Mouse (Mus musculus) G1E (cell line): ENCODE measurements around the gene Xlr5a. TPM values are rescaled to one million over a fixed set of nuclear protein-coding genes. Genes with fewer than 3 reads are reported as not detected.

Experiments
- ATAC-seq: 2 replicates; pipeline ENCODE4 v1.8.0; 2016; ENCODE audit warnings: mild to moderate bottlenecking; ENCODE audit not compliant: insufficient number of reproducible peaks, poor library complexity, low FRiP score, severe bottlenecking; ENCODE audit errors: extremely low read depth
- DNase-seq: peaks from one replicate; pipeline ENCODE4 v3.0.0; 2012; ENCODE audit warnings: low spot score
- H3K27me3 ChIP-seq: 2 replicates; pipeline ENCODE4 v1.6.1; 2012; ENCODE audit warnings: mild to moderate bottlenecking, low read length, inconsistent platforms; ENCODE audit not compliant: insufficient read depth
- H3K36me3 ChIP-seq: replicated peaks from 2 replicates; pipeline ENCODE3; 2012; ENCODE audit warnings: mild to moderate bottlenecking, inconsistent platforms
- H3K4me1 ChIP-seq: 2 replicates; pipeline ENCODE4 v1.6.1; 2012; ENCODE audit warnings: low read depth, low read length, inconsistent platforms, mixed read lengths; ENCODE audit not compliant: insufficient read depth
- H3K4me3 ChIP-seq: 2 replicates; pipeline ENCODE4 v1.5.1; 2012; ENCODE audit warnings: low read depth, mild to moderate bottlenecking, inconsistent platforms, low read length, moderate library complexity, mixed read lengths
- H3K9me3 ChIP-seq: replicated peaks from 2 replicates; pipeline ENCODE4 v1.6.1; 2012; ENCODE audit warnings: inconsistent platforms
- CTCF ChIP-seq: IDR thresholded peaks from 2 replicates; pipeline ENCODE4 v1.5.1; 2012; ENCODE audit warnings: low read depth, low read length, inconsistent platforms, mixed read lengths
- GATA1 ChIP-seq: IDR thresholded peaks from 2 replicates; pipeline ENCODE4 v1.6.1; 2012; ENCODE audit warnings: borderline replicate concordance, low read length, inconsistent platforms, mixed read lengths
- GATA2 ChIP-seq: IDR thresholded peaks from 2 replicates; pipeline ENCODE4 v1.6.1; 2012; ENCODE audit warnings: low read depth, low read length, inconsistent platforms, borderline replicate concordance
- POLR2AphosphoS5 ChIP-seq: IDR thresholded peaks from 2 replicates; pipeline ENCODE4 v1.6.1; 2012; ENCODE audit warnings: low read depth, low read length, inconsistent platforms; ENCODE audit not compliant: insufficient replicate concordance
- TAL1 ChIP-seq: conservative IDR thresholded peaks from 2 replicates; pipeline ENCODE4 v1.6.1; 2012; ENCODE audit warnings: low read depth, low read length, inconsistent platforms, mixed read lengths
- polyA plus RNA-seq: library from polyadenylated mRNA; stranded (reverse); fragments of >175 nt; gene quantifications from 2 replicates; pipeline ENCODE4 v1.2.3, GENCODE M21; 2012
- total RNA-seq, 2 experiments: library from RNA; stranded (forward) in 1 of 2; stranded (reverse) in 1 of 2; fragments of 200-1000 nt in 1 of 2; fragments of >200 nt in 1 of 2; fragmentation: Nextera tagmentation in 1 of 2; gene quantifications; 2 replicates each; pipeline ENCODE4 v1.2.3; 2014 to 2017

The Xlr5a gene
- total and polyA plus RNA-seq, 3 experiments: not detected

GRCm38 (mm10) chrX:73063512-73064414, 229.0 kb downstream of the Xlr5a start:
- Histone ChIP-seq H3K36me3 (no peaks in the 10 kb centered on the region), H3K27me3 (no peaks in the 10 kb centered on the region), H3K4me3 (no peak overlapping the region), H3K4me1 (no peaks in the 10 kb centered on the region), H3K9me3 (no peaks in the 10 kb centered on the region)
- TF ChIP-seq CTCF (no peak), GATA2 (no peak), TAL1 (no peak), POLR2AphosphoS5 (no peak), GATA1 (no peak)
- ATAC-seq: no peak
- no peak for DNase-seq

- Histone ChIP-seq H3K9me3 (no peaks in the 10 kb centered on the region), H3K27me3 (no peaks in the 10 kb centered on the region), H3K36me3 (no peaks in the 10 kb centered on the region), H3K4me3 (no peak overlapping the region), H3K4me1 (no peaks in the 10 kb centered on the region)
- DNase-seq (no peak), ATAC-seq (no peak)
- TF ChIP-seq GATA2 (no peak), GATA1 (no peak), TAL1 (no peak), CTCF (no peak), POLR2AphosphoS5 (no peak)
These were observed 230.5 kb downstream of the Xlr5a start for GRCm38 (mm10) chrX:73062323-73062722.

- Histone ChIP-seq H3K27me3 (no peaks in the 10 kb centered on the region), H3K4me1 (no peaks in the 10 kb centered on the region), H3K4me3 (no peak overlapping the region), H3K9me3 (no peaks in the 10 kb centered on the region), H3K36me3 (no peaks in the 10 kb centered on the region)
- DNase-seq (no peak), ATAC-seq (no peak)
- no peak for TF ChIP-seq CTCF
- no peak for TF ChIP-seq POLR2AphosphoS5
- no peak for TF ChIP-seq GATA2
- no peak for TF ChIP-seq GATA1
- no peak for TF ChIP-seq TAL1
These were observed 231.2 kb downstream of the Xlr5a start for GRCm38 (mm10) chrX:73061528-73061927.

Other genes with a start within 250 kb of the Xlr5a start
Only the 20 nearest of the 21 such genes appear.
- gene Xlr4a, start 210.5 kb downstream of the Xlr5a start, total RNA-seq (2014; fragmentation: Nextera tagmentation): not detected in 2 replicates
- not detected in 2 replicates for gene Xlr4a, start 210.5 kb downstream of the Xlr5a start, total RNA-seq (2017)
- not detected in 2 replicates for gene Xlr4a, start 210.5 kb downstream of the Xlr5a start, polyA plus RNA-seq
- not detected in 2 replicates for gene Xlr3a, start 195.9 kb downstream of the Xlr5a start, total RNA-seq (2014; fragmentation: Nextera tagmentation)
- 0.16 and 0.29 TPM in 2 replicates for gene Xlr3a, start 195.9 kb downstream of the Xlr5a start, total RNA-seq (2017)
- gene Xlr3a, start 195.9 kb downstream of the Xlr5a start, polyA plus RNA-seq: not detected in 2 replicates
- gene Gm14685, start 175.9 kb downstream of the Xlr5a start, total RNA-seq (2014; fragmentation: Nextera tagmentation): not detected in 2 replicates
- gene Gm14685, start 175.9 kb downstream of the Xlr5a start, total RNA-seq (2017): 0.16 TPM in 1 of 2 replicates, not detected in the other
- gene Gm14685, start 175.9 kb downstream of the Xlr5a start, polyA plus RNA-seq: not detected in 2 replicates
- not detected in 2 replicates for gene Xlr5b, start 144.2 kb downstream of the Xlr5a start, total RNA-seq (2014; fragmentation: Nextera tagmentation)
- gene Xlr5b, start 144.2 kb downstream of the Xlr5a start, total RNA-seq (2017): not detected in 2 replicates
- gene Xlr5b, start 144.2 kb downstream of the Xlr5a start, polyA plus RNA-seq: not detected in 2 replicates
- not detected in 2 replicates for gene DXBay18, start 143.5 kb downstream of the Xlr5a start, total RNA-seq (2014; fragmentation: Nextera tagmentation)
- gene DXBay18, start 143.5 kb downstream of the Xlr5a start, total RNA-seq (2017): not detected in 2 replicates
- gene DXBay18, start 143.5 kb downstream of the Xlr5a start, polyA plus RNA-seq: not detected in 2 replicates
- gene Spin2d, start 116.0 kb downstream of the Xlr5a start, total RNA-seq (2014; fragmentation: Nextera tagmentation): not detected in 2 replicates
- gene Spin2d, start 116.0 kb downstream of the Xlr5a start, total RNA-seq (2017): 0.11 TPM in 1 of 2 replicates, not detected in the other
- not detected in 2 replicates for gene Spin2d, start 116.0 kb downstream of the Xlr5a start, polyA plus RNA-seq
- not detected in 2 replicates for gene Xlr3b, start 100.8 kb downstream of the Xlr5a start, total RNA-seq (2014; fragmentation: Nextera tagmentation)
- gene Xlr3b, start 100.8 kb downstream of the Xlr5a start, total RNA-seq (2017): 0.11 TPM in 1 of 2 replicates, not detected in the other
- not detected in 2 replicates for gene Xlr3b, start 100.8 kb downstream of the Xlr5a start, polyA plus RNA-seq
- not detected in 2 replicates for gene Xlr4b, start 78.6 kb downstream of the Xlr5a start, total RNA-seq (2014; fragmentation: Nextera tagmentation)
- 0.11 TPM in 1 of 2 replicates, not detected in the other for gene Xlr4b, start 78.6 kb downstream of the Xlr5a start, total RNA-seq (2017)
- gene Xlr4b, start 78.6 kb downstream of the Xlr5a start, polyA plus RNA-seq: not detected in 2 replicates
- 2.0 and 2.3 TPM in 2 replicates for gene F8a, start 64.7 kb downstream of the Xlr5a start, total RNA-seq (2014; fragmentation: Nextera tagmentation)
- gene F8a, start 64.7 kb downstream of the Xlr5a start, total RNA-seq (2017): 5.9 and 6.1 TPM in 2 replicates
- gene F8a, start 64.7 kb downstream of the Xlr5a start, polyA plus RNA-seq: 14.7 and 18.2 TPM in 2 replicates
- not detected in 2 replicates for gene Xlr4c, start 49.8 kb downstream of the Xlr5a start, total RNA-seq (2014; fragmentation: Nextera tagmentation)
- gene Xlr4c, start 49.8 kb downstream of the Xlr5a start, total RNA-seq (2017): 0.33 TPM in 1 of 2 replicates, not detected in the other
- not detected in 2 replicates for gene Xlr4c, start 49.8 kb downstream of the Xlr5a start, polyA plus RNA-seq
- gene Xlr3c, start 27.6 kb downstream of the Xlr5a start, total RNA-seq (2014; fragmentation: Nextera tagmentation): not detected in 2 replicates
- gene Xlr3c, start 27.6 kb downstream of the Xlr5a start, total RNA-seq (2017): 0.16 TPM in 1 of 2 replicates, not detected in the other
- gene Xlr3c, start 27.6 kb downstream of the Xlr5a start, polyA plus RNA-seq: not detected in 2 replicates
- not detected in 2 replicates for gene Xlr5c, start within 50 bp of the Xlr5a start, total RNA-seq (2014; fragmentation: Nextera tagmentation)
- 0.27 TPM in 1 of 2 replicates, not detected in the other for gene Xlr5c, start within 50 bp of the Xlr5a start, total RNA-seq (2017)
- gene Xlr5c, start within 50 bp of the Xlr5a start, polyA plus RNA-seq: not detected in 2 replicates
- not detected in 2 replicates for gene Gm45015, start 43.9 kb upstream of the Xlr5a start, total RNA-seq (2014; fragmentation: Nextera tagmentation)
- not detected in 2 replicates for gene Gm45015, start 43.9 kb upstream of the Xlr5a start, total RNA-seq (2017)
- not detected in 2 replicates for gene Gm45015, start 43.9 kb upstream of the Xlr5a start, polyA plus RNA-seq
- 13.0 and 21.1 TPM in 2 replicates for gene Zfp275, start 49.6 kb upstream of the Xlr5a start, total RNA-seq (2014; fragmentation: Nextera tagmentation)
- gene Zfp275, start 49.6 kb upstream of the Xlr5a start, total RNA-seq (2017): 9.4 and 9.9 TPM in 2 replicates
- gene Zfp275, start 49.6 kb upstream of the Xlr5a start, polyA plus RNA-seq: 2.0 TPM in 2 replicates
- gene Gm18336, start 105.8 kb upstream of the Xlr5a start, total RNA-seq (2014; fragmentation: Nextera tagmentation): not detected in 2 replicates
- gene Gm18336, start 105.8 kb upstream of the Xlr5a start, total RNA-seq (2017): not detected in 2 replicates
- not detected in 2 replicates for gene Gm18336, start 105.8 kb upstream of the Xlr5a start, polyA plus RNA-seq
- not detected in 2 replicates for gene Zfp92, start 118.1 kb upstream of the Xlr5a start, total RNA-seq (2014; fragmentation: Nextera tagmentation)
- gene Zfp92, start 118.1 kb upstream of the Xlr5a start, total RNA-seq (2017): 0.06 TPM in 1 of 2 replicates, not detected in the other
- not detected in 2 replicates for gene Zfp92, start 118.1 kb upstream of the Xlr5a start, polyA plus RNA-seq
- not detected in 2 replicates for gene Trex2, start 142.4 kb upstream of the Xlr5a start, total RNA-seq (2014; fragmentation: Nextera tagmentation)
- gene Trex2, start 142.4 kb upstream of the Xlr5a start, total RNA-seq (2017): not detected in 2 replicates
- gene Trex2, start 142.4 kb upstream of the Xlr5a start, polyA plus RNA-seq: not detected in 2 replicates
- 14.4 and 19.3 TPM in 2 replicates for gene Haus7, start 166.1 kb upstream of the Xlr5a start, total RNA-seq (2014; fragmentation: Nextera tagmentation)
- gene Haus7, start 166.1 kb upstream of the Xlr5a start, total RNA-seq (2017): 34.1 and 35.2 TPM in 2 replicates
- gene Haus7, start 166.1 kb upstream of the Xlr5a start, polyA plus RNA-seq: 3.6 and 3.9 TPM in 2 replicates
- gene Bgn, start 190.6 kb upstream of the Xlr5a start, total RNA-seq (2014; fragmentation: Nextera tagmentation): not detected in 2 replicates
- 0.17 TPM in 1 of 2 replicates, not detected in the other for gene Bgn, start 190.6 kb upstream of the Xlr5a start, total RNA-seq (2017)
- gene Bgn, start 190.6 kb upstream of the Xlr5a start, polyA plus RNA-seq: not detected in 2 replicates
- gene Atp2b3, start 210.1 kb upstream of the Xlr5a start, total RNA-seq (2014; fragmentation: Nextera tagmentation): not detected in 2 replicates
- not detected in 2 replicates for gene Atp2b3, start 210.1 kb upstream of the Xlr5a start, total RNA-seq (2017)
- not detected in 2 replicates for gene Atp2b3, start 210.1 kb upstream of the Xlr5a start, polyA plus RNA-seq